9 mouse cellular contexts compared by ENCODE assay signal in the genomic region with DNA sequence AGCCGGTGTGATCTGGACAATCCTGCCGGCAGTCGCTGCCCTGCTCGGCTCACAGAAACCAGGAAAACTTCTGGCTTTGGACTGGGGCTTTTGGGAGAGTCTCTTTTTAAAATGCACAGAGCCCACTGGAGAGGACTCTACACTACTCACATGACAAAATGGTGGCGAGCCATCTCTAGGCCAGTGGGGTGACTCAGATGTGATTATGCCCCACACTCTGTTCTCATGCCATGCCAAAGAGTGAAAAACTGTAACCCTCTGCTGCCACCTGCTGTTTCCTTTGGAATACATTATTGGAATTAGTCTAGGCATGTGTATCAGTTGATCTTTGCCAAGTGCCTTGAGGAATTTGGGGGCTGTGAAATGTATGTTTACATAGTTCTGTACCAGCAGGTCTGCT. TPM values are rescaled to one million over a fixed set of nuclear protein-coding genes. Genes with fewer than 3 reads are reported as not detected.
A peak's percentile ranks its signal among the peaks of the same experiment; 100 is the strongest.
DNase-seq lines count a peak whose midpoint lies in the region; ATAC-seq and TF ChIP-seq lines count a peak whose summit lies in the region.
"Had no signal": no experiment of that assay in that cellular context is flagged by ENCODE, and none has a peak within 500 bp of the region (broad histone marks: within the 10 kb centered on the region; RNA-seq: fewer than 3 reads in every experiment).

No protein-coding gene starts in this region.

- H3K4me3 ChIP-seq in heart, adult 2 months, result no peak overlapping the region
- no peak overlapping the region for H3K4me3 ChIP-seq in heart, embryonic 11.5 days (ENCODE audit: low read depth, low read length)
- H3K4me3 ChIP-seq: limb, embryonic 12.5 days had no signal

- peak; percentile 41 to 46 for DNase-seq in heart, adult 2 months
- no peak for DNase-seq in Patski (ENCODE audit: low read depth, low spot score)
- peak; percentile 51 to 76 for DNase-seq in cerebellum, postnatal 25 days
- DNase-seq in heart, adult 9 months (ENCODE audit: low spot score in 2 of 2), result peak; percentile 41 to 75
- DNase-seq in kidney, postnatal 4 days, result peak; percentile 61 to 75
- DNase-seq in splenic B cell, adult 2 months (ENCODE audit: low read depth, low spot score), result peak; percentile 71

- TF ChIP-seq POLR2A in heart, adult 2 months (IDR thresholded peaks at IDR 0.05; ENCODE audit: insufficient read depth, low read depth, low read length), result no peak

- intact Hi-C loops in heart, adult 2 months (cut with DNase I), result loop anchor here (1.0 to 5.0 kb wide), 3 partner anchors 47 to 358 kb away; no protein-coding TSS in a partner anchor

- H3K9ac ChIP-seq in heart, adult 2 months (ENCODE audit: low read depth, low read length), result no peak overlapping the region
- H3K9ac ChIP-seq in heart, embryonic 11.5 days (ENCODE audit: low read depth, low read length), result no peak overlapping the region
- H3K9ac ChIP-seq: limb, embryonic 12.5 days had no signal

- CTCF ChIA-PET in Patski (lab: Charles Lee), result interaction anchor here (0.7 to 4.7 kb wide), 7 partner anchors 8 to 379 kb away, joined by 3 to 35 read pairs (median 3); no protein-coding TSS in a partner anchor

- WGBS in heart, adult 2 months, result 83% methylated on average over 5 of the region's 5 CpGs
- 65% methylated on average over 5 of the region's 5 CpGs for WGBS in heart, embryonic 11.5 days (ENCODE audit: insufficient replicate concordance)

- H3K4me1 ChIP-seq in heart, adult 2 months (ENCODE audit: control insufficient read depth, insufficient read depth, low read length), result peaks cover 14% of the 10 kb centered on the region
- peaks cover 34% of the 10 kb centered on the region for H3K4me1 ChIP-seq in heart, embryonic 11.5 days (ENCODE audit: control insufficient read depth, insufficient read depth, low read length)

- no peaks in the 10 kb centered on the region for H3K36me3 ChIP-seq in heart, adult 2 months (ENCODE audit: control insufficient read depth, insufficient read depth, low read length)
- H3K36me3 ChIP-seq in heart, embryonic 11.5 days (ENCODE audit: control insufficient read depth, insufficient read depth, low read length), result no peaks in the 10 kb centered on the region
- H3K36me3 ChIP-seq in splenic B cell, adult 2 months (ENCODE audit: control insufficient read depth, insufficient read depth, low read length, poor library complexity, severe bottlenecking), result no peaks in the 10 kb centered on the region
- H3K36me3 ChIP-seq: limb, embryonic 12.5 days had no signal

- no peak overlapping the region for H3K27ac ChIP-seq in heart, adult 2 months
- H3K27ac ChIP-seq in heart, embryonic 11.5 days (ENCODE audit: low read depth, low read length), result no peak overlapping the region
- H3K27ac ChIP-seq: limb, embryonic 12.5 days had no signal

- 0 out of 2 replicates have a peak, but pooled peaks have one; percentile 38 for TF ChIP-seq EP300 in heart, adult 2 months (IDR thresholded peaks at IDR 0.05; ENCODE audit: insufficient read depth, low read depth, low read length)

- no peak overlapping the region for H3K4me2 ChIP-seq in heart, embryonic 11.5 days
- H3K4me2 ChIP-seq: limb, embryonic 12.5 days had no signal

- in situ Hi-C loops in Patski (cut with MboI; ENCODE audit: low pct_unique_long_range_greater_than_20kb), result no loop called here

- H3K9me3 ChIP-seq in heart, embryonic 11.5 days (replicated peaks; ENCODE audit: control insufficient read depth, low read length), result peaks cover 4% of the 10 kb centered on the region

- ATAC-seq in heart, embryonic 11.5 days (replicated peaks; ENCODE audit: insufficient number of reproducible peaks, low FRiP score, low TSS enrichment), result no peak
- no peak for ATAC-seq in Patski
- ATAC-seq in megakaryocyte-erythroid progenitor cell, adult 5-6 weeks (replicated peaks; ENCODE audit: low FRiP score, low TSS enrichment, poor library complexity, severe bottlenecking), result peak; percentile 55

- TF ChIP-seq CTCF in heart, adult 2 months (IDR thresholded peaks at IDR 0.05), result peak; percentile 84
- peak; percentile 82 for TF ChIP-seq CTCF in Patski (IDR thresholded peaks at IDR 0.05)

- no peaks in the 10 kb centered on the region for H3K79me2 ChIP-seq in heart, adult 2 months (replicated peaks; ENCODE audit: control insufficient read depth, insufficient read depth, low read length)

- POLR2A ChIA-PET in Patski (lab: Charles Lee), result interaction anchor here (0.6 to 1.1 kb wide), 3 partner anchors 44 to 364 kb away, joined by 3 to 5 read pairs (median 3); no protein-coding TSS in a partner anchor

- H3K27me3 ChIP-seq in heart, adult 2 months (ENCODE audit: control insufficient read depth, insufficient read depth, low read length), result no peaks in the 10 kb centered on the region
- no peaks in the 10 kb centered on the region for H3K27me3 ChIP-seq in heart, embryonic 11.5 days (ENCODE audit: control insufficient read depth, insufficient read depth, low read length)
- no peaks in the 10 kb centered on the region for H3K27me3 ChIP-seq in Patski
- no peaks in the 10 kb centered on the region for H3K27me3 ChIP-seq in splenic B cell, adult 2 months (ENCODE audit: control insufficient read depth, insufficient read depth, low read length, poor library complexity, severe bottlenecking)
- H3K27me3 ChIP-seq: limb, embryonic 12.5 days had no signal

RNA-seq across cellular contexts. Expression of a gene that starts 17.9 kb away (rescaled TPM):
- total RNA-seq in heart, adult 2 months (2021), result 10 to 100 TPM in 1 of 2 experiments, 1 to 10 TPM in 1; 9.0 to 11.2 TPM
- 18.1 and 18.8 TPM in 2 replicates for polyA plus RNA-seq in heart, adult 2 months (2012; rRNA removed)
- polyA plus RNA-seq in heart, embryonic 11.5 days (2014; fragmentation: Nextera tagmentation; extraction: Ambion mirVana), result 13.0 and 14.9 TPM in 2 replicates
- polyA plus RNA-seq in Patski (2021), result not detected
- not detected in 2 replicates for total RNA-seq in megakaryocyte-erythroid progenitor cell, adult 5-6 weeks (2014; fragmentation: Nextera tagmentation)
- not detected in 2 replicates for total RNA-seq in megakaryocyte-erythroid progenitor cell, adult 5-6 weeks (2017)

RNA-seq across cellular contexts. Expression of a gene that starts 30.6 kb away (rescaled TPM):
- total RNA-seq in heart, adult 2 months (2021), result 10 to 100 TPM; 39.7 to 40.4 TPM
- polyA plus RNA-seq in heart, adult 2 months (2012; rRNA removed), result 16.1 and 31.1 TPM in 2 replicates
- 29.0 and 35.4 TPM in 2 replicates for polyA plus RNA-seq in heart, embryonic 11.5 days (2014; fragmentation: Nextera tagmentation; extraction: Ambion mirVana)
- polyA plus RNA-seq in Patski (2021), result 41.3 TPM
- 0.35 and 2.2 TPM in 2 replicates for total RNA-seq in megakaryocyte-erythroid progenitor cell, adult 5-6 weeks (2014; fragmentation: Nextera tagmentation)
- total RNA-seq in megakaryocyte-erythroid progenitor cell, adult 5-6 weeks (2017), result 0.34 TPM in 1 of 2 replicates, not detected in the other

Comparison
In these comparisons a context has a peak if more than half of its experiments do, and no peak if none do; other contexts are left out.
1. RNA of a gene that starts 17.9 kb away (polyA plus RNA-seq): 18.1 to 18.8 TPM in heart, adult 2 months and 13.0 to 14.9 TPM in heart, embryonic 11.5 days; not detected in Patski (single experiment); every median in the first group is over 10 times any median in the second.